Mouse (Mus musculus): Measurements from ENCODE around the gene Kif18b.

DNA sequence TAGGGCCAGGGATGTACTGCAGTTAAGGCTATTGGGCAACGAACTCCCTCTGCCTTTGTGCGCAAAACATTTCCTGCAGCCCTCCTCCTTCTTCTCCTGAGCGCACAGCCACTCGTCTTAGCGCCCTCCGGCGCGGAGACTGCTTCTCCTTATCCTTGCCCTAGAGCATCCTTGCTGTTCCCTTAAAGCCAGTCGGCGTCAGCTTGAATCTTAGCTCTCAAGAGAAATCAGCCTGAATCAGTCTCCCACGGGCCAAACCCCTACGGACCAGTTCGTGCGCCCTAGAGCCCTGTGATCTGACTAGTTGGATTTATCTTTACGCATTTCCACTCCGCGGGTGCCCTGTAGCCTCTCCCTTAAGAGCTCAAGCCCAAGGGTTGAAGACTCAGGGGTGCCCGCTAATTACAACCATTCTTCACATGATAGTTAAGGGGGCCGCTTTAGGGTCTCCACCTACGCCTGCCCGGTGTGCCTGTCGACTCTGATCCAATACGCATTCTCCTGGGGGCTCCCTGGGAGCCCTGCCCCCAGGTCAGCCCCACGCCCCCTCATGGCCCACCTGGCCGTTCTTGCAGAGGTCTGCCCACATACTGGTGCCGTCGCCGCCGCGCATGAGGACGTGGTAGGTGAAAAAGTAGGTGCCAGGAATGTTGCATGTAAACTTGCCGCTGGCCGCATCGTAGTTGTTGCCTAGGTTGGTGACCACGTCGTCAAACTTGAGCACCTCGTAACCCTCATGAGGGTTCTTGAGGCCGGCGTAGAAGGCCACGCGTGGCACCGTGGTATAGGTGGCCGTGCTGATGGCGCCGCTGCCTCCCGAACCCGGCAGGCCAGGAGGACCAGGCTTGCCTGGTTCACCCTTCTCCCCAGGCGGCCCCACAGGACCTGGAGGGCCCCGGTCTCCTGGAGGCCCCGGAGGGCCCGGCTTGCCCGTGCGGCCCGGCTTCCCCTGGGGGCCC is 20.7 kb upstream of the Kif18b start:
- no peak for TF ChIP-seq POLR2A (IDR thresholded peaks at IDR 0.05; ENCODE audit: insufficient read length, low read depth)
- no peak for TF ChIP-seq USF1 (IDR thresholded peaks at IDR 0.05; ENCODE audit: low read depth)
- TF ChIP-seq TCF12 (IDR thresholded peaks at IDR 0.05; ENCODE audit: insufficient read depth, poor library complexity, severe bottlenecking), result no peak
- TF ChIP-seq CEBPB (IDR thresholded peaks at IDR 0.05; ENCODE audit: insufficient read depth, poor library complexity, severe bottlenecking), result no peak
- TF ChIP-seq E2F4 (IDR thresholded peaks at IDR 0.05; ENCODE audit: insufficient read depth), result no peak
